Mouse (Mus musculus) intestine, embryonic 15.5 days (tissue): ENCODE results near the gene Gm10337. TPM values are rescaled to one million over a fixed set of nuclear protein-coding genes. Genes with fewer than 3 reads are reported as not detected.

Experiments used
- ATAC-seq: fragments of 200-750 bp; cut with Nextera tagmentation; 2 replicates; pipeline ENCODE4 v1.8.0; 2017; ENCODE audit warnings: moderate TSS enrichment, moderate library complexity
- H3K27ac ChIP-seq: fragments of 300-500 bp; sonication (generic); 2 replicates; pipeline ENCODE4 v1.5.1; 2015; ENCODE audit warnings: mild to moderate bottlenecking, inconsistent platforms
- H3K27me3 ChIP-seq: fragments of 300-500 bp; sonication (generic); replicated peaks from 2 replicates; pipeline ENCODE4 v1.6.1; 2015; ENCODE audit warnings: inconsistent platforms
- H3K36me3 ChIP-seq: fragments of 300-500 bp; sonication (generic); 2 replicates; pipeline ENCODE4 v1.6.1; 2015; ENCODE audit warnings: inconsistent platforms
- H3K4me1 ChIP-seq: fragments of 300-500 bp; sonication (generic); replicated peaks from 2 replicates; pipeline ENCODE4 v1.6.1; 2015; ENCODE audit warnings: inconsistent platforms
- H3K4me2 ChIP-seq: fragments of 300-500 bp; sonication (generic); replicated peaks from 2 replicates; pipeline ENCODE4 v1.6.1; 2015; ENCODE audit warnings: mild to moderate bottlenecking, inconsistent platforms
- H3K4me3 ChIP-seq: fragments of 300-500 bp; sonication (generic); replicated peaks from 2 replicates; pipeline ENCODE4 v1.5.1; 2015; ENCODE audit warnings: inconsistent platforms
- H3K9ac ChIP-seq: fragments of 300-500 bp; sonication (generic); 2 replicates; pipeline ENCODE4 v1.6.1; 2015; ENCODE audit warnings: inconsistent platforms
- H3K9me3 ChIP-seq: fragments of 300-500 bp; sonication (generic); 2 replicates; pipeline ENCODE4 v1.6.1; 2016; ENCODE audit warnings: inconsistent platforms
- WGBS: fragments of 180-500 bp; shearing (Covaris S2); methylation state at CpG from one replicate; pipeline ENCODE4 v1.1.7; 2015; 5-methylcytosine and 5-hydroxymethylcytosine counted together
- polyA plus RNA-seq: library from polyadenylated mRNA; unstranded; fragments of >200 nt; fragmentation: Nextera tagmentation; extraction: Ambion mirVana; gene quantifications from 2 replicates; pipeline ENCODE4 v1.2.1, GENCODE M21; 2015

Gm10337 gene
- polyA plus RNA-seq, 1 experiment from 2014 or later = not detected

DNA sequence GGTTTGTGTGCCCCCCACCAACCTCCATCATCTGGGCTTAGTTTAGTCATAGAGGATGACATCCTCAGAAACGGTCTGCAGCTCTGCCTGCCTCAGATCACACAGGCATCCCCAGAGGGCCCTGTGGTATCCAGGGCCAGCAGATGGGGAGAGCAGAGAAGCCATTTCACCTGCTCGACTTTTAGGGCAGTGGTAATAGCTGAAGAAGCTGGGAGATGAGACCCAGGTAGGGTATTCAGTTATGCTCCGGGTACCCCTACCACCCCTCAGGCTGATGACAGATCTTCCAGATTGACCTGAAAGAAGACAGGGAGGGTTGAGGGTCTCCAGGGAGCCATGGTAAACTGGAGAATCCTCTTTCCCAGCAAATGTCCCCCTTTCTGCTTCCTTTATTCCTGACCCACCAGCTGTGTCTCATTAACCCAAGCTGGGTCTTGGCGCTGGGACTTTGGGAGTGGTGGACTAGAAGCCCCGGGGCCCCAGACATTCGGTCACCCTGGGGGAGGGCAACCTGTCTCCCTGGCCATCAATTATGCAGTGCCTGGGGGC, 7.8 kb downstream of the Gm10337 start:
- no peaks in the 10 kb centered on the region for H3K27me3 ChIP-seq
- H3K9me3 ChIP-seq = no peaks in the 10 kb centered on the region
- 29% methylated on average over 6 of the region's 6 CpGs for WGBS
- no peaks in the 10 kb centered on the region for H3K36me3 ChIP-seq
- H3K9ac ChIP-seq = no peak overlapping the region
- peak overlapping the region; percentile 66; the same call in 1 of the 2 replicates for H3K27ac ChIP-seq
- no peak overlapping the region for H3K4me3 ChIP-seq
- H3K4me1 ChIP-seq = peaks cover 32% of the 10 kb centered on the region
- H3K4me2 ChIP-seq = peak overlapping the region; percentile 87
- ATAC-seq = no peak

DNA sequence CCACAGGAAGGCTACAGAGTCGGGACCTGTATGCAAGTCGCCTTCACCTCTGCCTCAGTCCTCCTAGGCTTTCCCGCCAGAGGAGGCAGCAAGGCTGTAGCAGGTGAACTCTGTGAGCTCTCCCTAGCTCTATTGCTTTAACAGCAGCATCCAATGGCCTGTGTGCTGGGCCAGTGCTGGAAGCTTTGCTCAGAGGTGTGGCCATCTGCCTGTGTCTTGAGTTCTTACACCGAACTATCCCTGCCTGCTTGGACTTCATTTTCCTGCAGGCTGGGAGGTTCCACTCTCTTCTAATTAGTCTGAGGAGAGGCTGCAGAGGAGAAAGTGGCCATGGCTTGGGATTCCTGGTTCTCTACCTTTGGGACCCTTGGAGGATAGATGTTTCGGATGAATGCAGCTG, 8.5 kb downstream of the Gm10337 start:
- Histone ChIP-seq H3K9ac (peak overlapping the region; percentile 26; the same call in 1 of the 2 replicates), H3K4me2 (peak overlapping the region; percentile 87; the same call in 1 of the 2 replicates), H3K27ac (0 out of 2 replicates have a peak overlapping the region, but pooled peaks have one; percentile 66), H3K4me3 (no peak overlapping the region), H3K27me3 (no peaks in the 10 kb centered on the region), H3K36me3 (no peaks in the 10 kb centered on the region), H3K4me1 (peaks cover 33% of the 10 kb centered on the region), H3K9me3 (no peaks in the 10 kb centered on the region)
- no peak for ATAC-seq
- 49% methylated on average over 5 of the region's 5 CpGs for WGBS

DNA sequence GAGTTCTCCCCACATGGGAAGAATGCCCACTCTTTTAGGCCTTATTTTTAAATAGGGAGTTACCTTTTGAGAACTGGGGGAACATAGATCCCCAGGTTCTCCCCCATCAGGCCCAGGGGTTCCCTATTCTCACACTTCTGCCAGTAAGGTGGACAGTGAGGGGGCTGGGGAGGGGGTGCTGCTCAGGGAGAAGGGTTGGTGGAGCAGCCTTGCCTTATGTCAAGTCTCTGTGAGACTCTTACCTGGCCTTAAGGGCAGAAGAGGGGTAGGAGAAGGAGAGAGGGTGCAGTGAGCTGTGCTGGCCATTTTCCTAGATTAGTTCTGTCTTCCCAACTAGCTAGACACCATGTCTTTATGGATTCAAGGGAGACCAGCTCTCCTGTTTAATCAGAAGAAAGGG, 8.9 kb downstream of the Gm10337 start:
- Histone ChIP-seq H3K9ac (peak overlapping the region; percentile 26; the same call in 1 of the 2 replicates), H3K27me3 (no peaks in the 10 kb centered on the region), H3K4me3 (no peak overlapping the region), H3K4me1 (peaks cover 33% of the 10 kb centered on the region), H3K36me3 (no peaks in the 10 kb centered on the region), H3K27ac (no peak overlapping the region), H3K9me3 (no peaks in the 10 kb centered on the region), H3K4me2 (no peak overlapping the region)
- no peak for ATAC-seq

DNA sequence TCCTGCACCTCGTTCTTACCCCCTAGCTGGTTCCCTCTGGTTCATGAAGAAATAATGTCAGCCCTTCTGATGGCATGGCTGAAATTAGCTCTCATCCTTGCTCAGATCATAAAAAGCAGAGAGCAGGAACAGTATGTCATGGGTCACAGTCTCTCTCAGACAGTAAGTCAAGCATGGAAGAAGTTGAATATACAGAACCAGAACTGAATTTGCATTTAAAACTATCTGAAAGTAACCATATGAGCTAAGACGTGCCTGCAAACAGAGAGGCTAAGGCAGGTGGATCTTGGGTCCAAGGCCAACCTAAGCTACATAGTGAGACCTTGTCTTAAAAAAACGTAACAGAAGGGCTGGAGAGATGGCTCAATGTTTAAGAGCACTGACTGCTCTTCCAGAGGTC, 9.5 kb downstream of the Gm10337 start:
- no peak overlapping the region for H3K4me3 ChIP-seq
- no peak overlapping the region for H3K27ac ChIP-seq
- peaks cover 33% of the 10 kb centered on the region for H3K4me1 ChIP-seq
- no peaks in the 10 kb centered on the region for H3K9me3 ChIP-seq
- H3K4me2 ChIP-seq = no peak overlapping the region
- no peaks in the 10 kb centered on the region for H3K27me3 ChIP-seq
- no peaks in the 10 kb centered on the region for H3K36me3 ChIP-seq
- H3K9ac ChIP-seq = no peak overlapping the region
- ATAC-seq = no peak
- WGBS = 75% methylated on average over 3 of the region's 3 CpGs

DNA sequence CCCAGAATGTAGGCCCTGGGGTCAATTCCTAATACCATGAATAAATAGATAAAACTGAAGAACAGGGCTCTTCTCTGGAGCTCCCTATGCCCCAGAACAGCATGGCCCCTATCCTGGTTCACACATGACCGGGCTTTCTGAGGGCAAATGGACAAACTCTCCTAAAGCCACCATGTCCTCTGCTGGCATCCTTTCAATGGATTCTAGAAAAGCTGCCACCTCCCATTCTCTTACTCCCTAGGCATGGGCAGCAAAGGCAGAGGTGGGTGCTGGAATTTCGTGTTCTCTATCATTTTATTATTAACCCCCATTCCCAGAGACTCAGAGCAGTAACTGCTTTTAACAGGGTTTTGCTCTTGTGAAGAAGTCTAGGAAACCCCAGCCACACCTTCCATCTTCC, 11.7 kb downstream of the Gm10337 start:
- Histone ChIP-seq H3K9me3 (no peaks in the 10 kb centered on the region), H3K27ac (no peak overlapping the region), H3K9ac (no peak overlapping the region), H3K36me3 (no peaks in the 10 kb centered on the region), H3K4me1 (peaks cover 34% of the 10 kb centered on the region), H3K4me3 (no peak overlapping the region), H3K27me3 (no peaks in the 10 kb centered on the region), H3K4me2 (peak overlapping the region; percentile 94)
- 89% methylated on average over 2 of the region's 2 CpGs for WGBS
- no peak for ATAC-seq

DNA sequence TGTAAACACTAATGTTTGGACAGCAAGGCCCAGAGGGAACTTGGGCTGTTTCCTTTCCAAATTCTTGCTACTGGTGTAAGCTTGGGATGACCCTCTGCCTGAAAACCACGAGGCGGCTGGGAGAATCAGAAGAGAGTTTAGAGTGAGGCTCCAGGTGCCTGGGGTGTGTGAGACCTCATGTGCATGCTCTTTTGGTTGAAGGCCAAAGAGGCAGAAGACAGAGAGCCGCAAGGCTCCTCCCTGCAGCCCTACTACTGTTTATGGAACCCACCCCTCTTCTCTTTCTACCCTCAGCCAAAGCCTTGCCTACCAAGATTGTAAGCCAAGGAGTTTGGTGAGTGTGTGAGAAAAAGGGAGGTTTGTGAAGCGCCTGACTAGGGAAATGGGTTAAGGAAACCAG, 12.3 kb downstream of the Gm10337 start:
- Histone ChIP-seq H3K9me3 (no peaks in the 10 kb centered on the region), H3K4me3 (peak overlapping the region; percentile 68), H3K4me2 (peak overlapping the region; percentile 94), H3K36me3 (no peaks in the 10 kb centered on the region), H3K9ac (peak overlapping the region; percentile 64; the same call in 1 of the 2 replicates), H3K27me3 (no peaks in the 10 kb centered on the region), H3K4me1 (peaks cover 39% of the 10 kb centered on the region), H3K27ac (0 out of 2 replicates have a peak overlapping the region, but pooled peaks have one; percentile 85)
- WGBS = 45% methylated on average over 4 of the region's 4 CpGs
- no peak for ATAC-seq

DNA sequence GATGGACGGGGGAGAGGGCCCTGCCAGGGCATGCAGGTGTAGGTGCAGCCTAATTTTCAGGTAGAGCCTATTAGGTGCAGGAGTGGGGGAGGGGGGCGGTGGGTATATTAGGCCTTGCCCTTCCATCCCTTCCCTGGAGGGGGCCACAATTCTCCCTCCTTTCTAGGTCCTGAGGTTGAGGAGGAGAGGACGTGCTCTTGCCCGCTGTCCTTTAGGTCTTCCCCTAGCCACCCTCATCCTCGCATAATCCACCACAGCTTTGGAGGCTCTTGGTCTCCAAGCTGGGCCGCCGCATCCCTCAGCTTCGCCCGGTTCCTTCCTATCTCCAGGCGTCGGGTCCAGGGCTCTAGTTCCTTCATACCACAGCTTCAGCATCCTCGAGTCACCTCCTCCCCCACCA, 12.8 kb downstream of the Gm10337 start:
- ATAC-seq = no peak
- 0 out of 2 replicates have a peak, but pooled peaks cover 3% of the 10 kb centered on the region for H3K36me3 ChIP-seq
- peak overlapping the region; percentile 85 for H3K27ac ChIP-seq
- peak overlapping the region; percentile 64 for H3K9ac ChIP-seq
- H3K4me1 ChIP-seq = peaks cover 35% of the 10 kb centered on the region
- no peaks in the 10 kb centered on the region for H3K9me3 ChIP-seq
- whole genome bisulfite sequencing = under 1% methylated on average over 12 of the region's 12 CpGs
- peak overlapping the region; percentile 68 for H3K4me3 ChIP-seq
- H3K4me2 ChIP-seq = peak overlapping the region; percentile 94
- H3K27me3 ChIP-seq = no peaks in the 10 kb centered on the region

DNA sequence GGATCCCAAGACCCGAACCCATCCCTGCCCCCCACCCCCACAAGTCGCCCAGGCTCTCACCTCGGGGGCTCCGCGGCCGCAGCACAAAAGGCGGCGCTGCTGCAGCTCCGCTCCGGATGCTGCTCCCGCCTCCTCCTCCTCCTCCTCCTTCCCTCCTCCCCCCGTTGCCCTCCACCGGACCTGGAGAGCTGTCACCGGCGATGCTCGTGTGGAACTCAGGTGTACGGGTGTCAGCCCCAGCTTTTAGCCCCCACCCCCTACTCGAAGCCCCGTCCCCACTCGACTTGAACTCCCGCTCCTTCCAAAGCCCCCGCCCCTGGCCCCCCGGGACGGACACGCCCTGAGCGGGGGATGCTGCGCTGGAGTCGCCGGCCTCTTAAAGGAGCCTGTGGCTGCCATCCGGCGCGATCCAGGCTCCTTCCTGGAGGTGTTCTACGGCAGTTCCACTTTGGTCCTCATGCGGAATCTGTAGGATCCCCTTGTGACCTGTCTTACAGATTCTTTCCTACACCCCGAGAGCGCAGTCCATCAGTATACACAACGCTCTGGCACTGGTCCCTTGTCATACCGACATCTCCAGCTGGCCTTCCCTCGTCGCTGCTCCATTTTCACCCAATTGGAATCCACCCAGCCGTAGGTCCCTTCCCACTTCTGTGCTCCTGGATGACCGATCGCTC, 13.3 kb downstream of the Gm10337 start, which contains the start of gene Map3k12:
Map3k12 (minus strand) TSS at position 337 of the 677 bp plus-strand sequence.
- 0 out of 2 replicates have a peak, but pooled peaks cover 6% of the 10 kb centered on the region for H3K36me3 ChIP-seq
- under 1% methylated on average over 43 of the region's 43 CpGs for WGBS
- 0 out of 2 replicates have a peak, but pooled peaks have one; percentile 5 for ATAC-seq

DNA sequence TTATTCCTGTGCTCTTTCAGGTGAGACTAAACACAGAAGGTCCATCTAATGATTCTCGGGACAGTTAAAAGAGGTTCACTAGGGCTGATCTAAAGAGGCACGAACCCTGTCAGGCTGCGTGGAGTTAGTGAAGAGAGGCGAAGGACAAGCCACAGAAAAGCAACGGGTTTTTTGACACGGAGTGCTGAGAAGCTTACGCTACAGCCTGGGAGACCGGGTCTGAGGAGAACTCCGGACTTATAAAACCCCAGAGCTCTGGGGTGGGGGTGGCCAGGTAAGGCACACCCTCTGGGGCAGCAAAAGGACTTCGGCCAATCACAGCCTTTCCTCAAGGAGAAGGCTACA, 14.1 kb downstream of the Gm10337 start:
- Histone ChIP-seq H3K9me3 (no peaks in the 10 kb centered on the region), H3K27ac (peak overlapping the region; percentile 85), H3K9ac (peak overlapping the region; percentile 64), H3K27me3 (no peaks in the 10 kb centered on the region), H3K4me3 (peak overlapping the region; percentile 68), H3K4me1 (peaks cover 24% of the 10 kb centered on the region), H3K4me2 (peak overlapping the region; percentile 94), H3K36me3 (peaks cover 10% of the 10 kb centered on the region; the same call in 1 of the 2 replicates)
- no peak for ATAC-seq
- 0% methylated on average over 10 of the region's 10 CpGs for WGBS

More for the DNA sequence above, 13.3 kb downstream of the Gm10337 start, which contains the start of gene Map3k12:
- Histone ChIP-seq H3K4me1 (peaks cover 29% of the 10 kb centered on the region), H3K4me2 (peak within 1 kb of the TSS; percentile 94), H3K27ac (peak within 1 kb of the TSS; percentile 99), H3K9ac (peak within 1 kb of the TSS; percentile 64), H3K4me3 (peak within 1 kb of the TSS; percentile 68), H3K9me3 (no peaks in the 10 kb centered on the region), H3K27me3 (no peaks in the 10 kb centered on the region)

DNA sequence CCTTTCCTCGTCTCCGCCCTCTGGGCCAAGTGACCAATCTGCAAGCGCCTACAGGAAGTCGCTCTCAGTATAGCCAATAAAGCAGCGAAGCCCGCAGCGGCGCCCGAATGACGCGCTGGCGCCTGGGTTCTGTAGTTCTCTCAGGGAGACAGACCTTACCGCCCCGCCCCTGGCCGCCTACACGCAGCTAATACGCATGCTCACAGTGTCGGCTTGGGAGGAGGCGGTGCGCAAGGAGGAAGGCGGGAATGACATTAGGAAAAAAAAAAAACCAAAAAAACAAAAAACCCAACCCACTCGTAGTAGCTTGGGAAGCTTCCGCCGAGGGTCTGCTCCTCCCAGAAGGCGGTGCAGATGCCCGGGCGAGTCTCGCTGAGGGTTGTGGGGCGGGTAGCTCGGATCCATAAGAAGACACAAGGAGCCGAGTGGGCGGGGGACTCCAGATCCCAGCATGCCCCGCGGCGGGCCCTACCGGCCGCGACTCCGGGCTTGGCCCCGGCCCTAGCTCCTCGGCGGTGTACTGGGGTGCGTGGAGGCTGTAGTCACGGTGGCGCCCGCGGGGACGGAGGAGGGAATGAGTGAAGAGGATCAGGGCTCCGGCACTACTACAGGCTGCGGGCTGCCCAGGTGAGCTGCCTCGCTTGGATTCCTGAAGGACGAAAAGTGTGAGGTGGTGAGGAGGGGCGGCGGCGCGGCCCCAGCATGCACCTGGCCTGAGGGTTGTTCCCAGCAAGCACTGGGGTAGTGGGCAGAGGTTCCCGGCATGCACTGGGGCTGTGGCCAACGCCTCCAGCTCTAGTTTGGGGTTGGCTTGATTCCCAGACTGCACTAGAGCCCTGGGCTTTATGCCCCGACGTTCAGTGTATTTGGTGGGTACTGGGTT, 14.7 kb downstream of the Gm10337 start, which contains the start of gene Tarbp2:
Tarbp2 (plus strand) TSS at position 217 of the 883 bp plus-strand sequence.
- Histone ChIP-seq H3K9ac (peak within 1 kb of the TSS; percentile 87), H3K9me3 (no peaks in the 10 kb centered on the region), H3K36me3 (peaks cover 10% of the 10 kb centered on the region; the same call in 1 of the 2 replicates), H3K4me2 (peak within 1 kb of the TSS; percentile 94), H3K4me3 (peak within 1 kb of the TSS; percentile 68), H3K4me1 (peaks cover 24% of the 10 kb centered on the region), H3K27ac (peak within 1 kb of the TSS; percentile 99), H3K27me3 (no peaks in the 10 kb centered on the region)
- ATAC-seq = peak; percentile 94
- WGBS = under 1% methylated on average over 59 of the region's 60 CpGs

DNA sequence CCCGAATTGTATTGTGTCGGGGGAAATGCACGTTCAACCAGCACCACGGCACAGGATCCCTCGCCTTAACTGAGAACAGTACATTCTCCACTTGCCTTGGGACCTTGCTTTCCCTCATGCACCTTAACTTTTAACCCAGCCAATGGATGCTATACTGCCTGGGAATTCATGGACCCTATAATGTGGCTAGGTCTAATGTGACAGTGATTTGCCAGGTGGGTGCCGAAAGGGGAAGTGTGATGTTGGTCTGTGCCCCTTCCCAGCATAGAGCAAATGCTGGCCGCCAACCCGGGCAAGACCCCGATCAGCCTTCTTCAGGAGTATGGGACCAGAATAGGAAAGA, 15.3 kb downstream of the Gm10337 start:
- 8% methylated on average over 9 of the region's 9 CpGs for WGBS
- peak overlapping the region; percentile 94 for H3K4me2 ChIP-seq

More for the DNA sequence above, 15.3 kb downstream of the Gm10337 start:
- peaks cover 13% of the 10 kb centered on the region for H3K36me3 ChIP-seq
- H3K27ac ChIP-seq = peak overlapping the region; percentile 99
- peaks cover 24% of the 10 kb centered on the region for H3K4me1 ChIP-seq
- peak overlapping the region; percentile 87 for H3K9ac ChIP-seq
- H3K9me3 ChIP-seq = no peaks in the 10 kb centered on the region
- H3K4me3 ChIP-seq = peak overlapping the region; percentile 68
- ATAC-seq = no peak
- no peaks in the 10 kb centered on the region for H3K27me3 ChIP-seq
